Mouse (Mus musculus) ovary, postnatal 10 days (tissue): ENCODE data around the gene Rad54l.

Experiments
- DNase-seq: peaks from one replicate; pipeline ENCODE4 v3.0.0; 2022; ENCODE audit warnings: low spot score

Rad54l gene

GRCm38 (mm10) chr4:116073146-116073545 lies 50.3 kb downstream of the Rad54l start:
- no peak for DNase-seq

GRCm38 (mm10) chr4:116070116-116070515 lies 53.4 kb downstream of the Rad54l start:
- DNase-seq: no peak

GRCm38 (mm10) chr4:116063855-116064254 lies 59.6 kb downstream of the Rad54l start:
- no peak for DNase-seq

- no peak for DNase-seq
Measured at GRCm38 (mm10) chr4:116059012-116059726, 64.3 kb downstream of the Rad54l start.

- no peak for DNase-seq
Measured at GRCm38 (mm10) chr4:116057559-116057958, 65.9 kb downstream of the Rad54l start.

- DNase-seq: peak; percentile 70
Measured at GRCm38 (mm10) chr4:116053399-116053961, 70.0 kb downstream of the Rad54l start, which contains the start of gene Nsun4. Nsun4 (minus strand) TSS chr4:116053876.

- no peak for DNase-seq
Measured at GRCm38 (mm10) chr4:116052526-116053293, 70.8 kb downstream of the Rad54l start.

- no peak for DNase-seq
Measured at GRCm38 (mm10) chr4:116049211-116049610, 74.3 kb downstream of the Rad54l start.

- DNase-seq: no peak
Measured at GRCm38 (mm10) chr4:116048130-116048920, 75.2 kb downstream of the Rad54l start.

- DNase-seq: no peak
Measured at GRCm38 (mm10) chr4:116047681-116048080, 75.8 kb downstream of the Rad54l start.

- no peak for DNase-seq
Measured at GRCm38 (mm10) chr4:116046604-116047003, 76.9 kb downstream of the Rad54l start.
